Mouse (Mus musculus): ENCODE measurements around the gene Zfp14. TPM values are rescaled to one million over a fixed set of nuclear protein-coding genes. Genes with fewer than 3 reads are reported as not detected.

Zfp14 gene
- total RNA-seq, 2 experiments from 2014 or later, result 3.0 TPM

Small RNA genes within 50 kb of the gene (microRNA-seq; reads per million reads assigned to microRNA genes)
- 0 reads per million in 2 experiments for gene Gm23368 (ENCODE audit: borderline number of aligned reads in 2 of 2)

Other genes starting within 250 kb of the Zfp14 start
- 10 to 100 TPM; 15.2 to 19.0 TPM for gene Zfp790, start 235.3 kb downstream of the Zfp14 start, total RNA-seq (2021)
- gene Zfp940, start 197.7 kb downstream of the Zfp14 start, total RNA-seq (2021), result 1 to 10 TPM in 1 of 2 experiments, under 1 TPM in 1; 0.53 to 2.2 TPM
- gene Zfp420, start 191.4 kb downstream of the Zfp14 start, total RNA-seq (2021), result 1 to 10 TPM; 6.3 to 6.8 TPM
- gene Zfp27, start 144.8 kb downstream of the Zfp14 start, total RNA-seq (2021), result 10 to 100 TPM in 1 of 2 experiments, 1 to 10 TPM in 1; 9.2 to 10.2 TPM
- 1 to 10 TPM; 5.2 to 5.8 TPM for gene Zfp383, start 143.2 kb downstream of the Zfp14 start, total RNA-seq (2021)
- 10 to 100 TPM in 1 of 2 experiments, 1 to 10 TPM in 1; 8.6 to 10.0 TPM for gene Zfp74, start 97.3 kb downstream of the Zfp14 start, total RNA-seq (2021)
- 10 to 100 TPM in 1 of 2 experiments, 1 to 10 TPM in 1; 8.9 to 10.6 TPM for gene Zfp568, start 67.4 kb downstream of the Zfp14 start, total RNA-seq (2021)
- 1 to 10 TPM; 2.0 to 2.3 TPM for gene Zfp82, start 21.5 kb upstream of the Zfp14 start, total RNA-seq (2021)
- gene Gm26920, start 39.0 kb upstream of the Zfp14 start, total RNA-seq (2021), result not detected
- 1 to 10 TPM; 2.9 to 4.1 TPM for gene Zfp566, start 39.1 kb upstream of the Zfp14 start, total RNA-seq (2021)
- gene Zfp260, start 43.4 kb upstream of the Zfp14 start, total RNA-seq (2021), result 10 to 100 TPM; 38.4 to 45.1 TPM
- gene Zfp382, start 70.6 kb upstream of the Zfp14 start, total RNA-seq (2021), result 1 to 10 TPM; 3.2 to 5.1 TPM
- gene Zfp146, start 118.4 kb upstream of the Zfp14 start, total RNA-seq (2021), result 10 to 100 TPM; 48.5 to 54.2 TPM
- gene Cox7a1, start 132.8 kb upstream of the Zfp14 start, total RNA-seq (2021), result 100 to 1,000 TPM; 349 to 810 TPM
- 100 to 1,000 TPM; 575 to 621 TPM for gene Capns1, start 147.4 kb upstream of the Zfp14 start, total RNA-seq (2021)
- 10 to 100 TPM; 51.1 to 64.1 TPM for gene Polr2i, start 180.6 kb upstream of the Zfp14 start, total RNA-seq (2021)
- gene Tbcb, start 180.9 kb upstream of the Zfp14 start, total RNA-seq (2021), result 10 to 100 TPM; 86.2 to 93.6 TPM
- gene Ovol3, start 184.3 kb upstream of the Zfp14 start, total RNA-seq (2021), result not detected
- under 1 TPM; 0.38 to 0.46 TPM for gene Thap8, start 228.7 kb upstream of the Zfp14 start, total RNA-seq (2021)
- 1 to 10 TPM; 4.9 to 6.7 TPM for gene Wdr62, start 229.0 kb upstream of the Zfp14 start, total RNA-seq (2021)
- gene Clip3, start 240.3 kb upstream of the Zfp14 start, total RNA-seq (2021), result 10 to 100 TPM; 22.6 to 24.3 TPM

Measured in adrenal gland, adult 18-20 months (tissue).